27 mouse cellular contexts compared by ENCODE assay signal in genomic region chr13:9308863-9309262, GRCm38 (mm10).
"Had no signal": no experiment of that assay in that cellular context is flagged by ENCODE, and none has a peak within 500 bp of the region (broad histone marks: within the 10 kb centered on the region; RNA-seq: fewer than 3 reads in every experiment).

No protein-coding gene starts in this region.

- H3K4me3 ChIP-seq: gastrocnemius, adult 2 months; heart, embryonic 10.5 days; heart, embryonic 12.5 days; hindbrain, embryonic 10.5 days; hindbrain, embryonic 12.5 days; intestine, embryonic 15.5 days; limb, embryonic 13.5 days; limb, embryonic 15.5 days; liver, embryonic 12.5 days had no signal

- H3K9ac ChIP-seq: heart, embryonic 12.5 days; hindbrain, embryonic 12.5 days; hindbrain, embryonic 14.5 days; intestine, embryonic 15.5 days; limb, embryonic 13.5 days; limb, embryonic 15.5 days; liver, embryonic 12.5 days; liver, embryonic 14.5 days had no signal

- H3K27me3 ChIP-seq: heart, embryonic 12.5 days; hindbrain, embryonic 12.5 days; intestine, embryonic 15.5 days; limb, embryonic 13.5 days; limb, embryonic 15.5 days; liver, embryonic 12.5 days had no signal

- DNase-seq: gastrocnemius, adult 2 months; gastrocnemius, postnatal 10 days; gastrocnemius, postnatal 25 days; heart, adult 18-20 months; heart, postnatal 10 days; heart, postnatal 4 days; kidney, adult 18-20 months; kidney, adult 8-10 months; kidney, postnatal 10 days; kidney, postnatal 25 days; kidney, postnatal 4 days; layer of hippocampus, adult 9-11 months; layer of hippocampus, postnatal 36 days; left cerebral cortex, postnatal 4 days had no signal

- H3K36me3 ChIP-seq: heart, embryonic 10.5 days; heart, embryonic 12.5 days; hindbrain, embryonic 10.5 days; hindbrain, embryonic 12.5 days; intestine, embryonic 15.5 days; limb, embryonic 13.5 days; limb, embryonic 15.5 days; liver, embryonic 12.5 days had no signal

- H3K4me1 ChIP-seq: limb, embryonic 13.5 days; liver, embryonic 12.5 days had no signal

- H3K9me3 ChIP-seq: heart, embryonic 10.5 days; hindbrain, embryonic 10.5 days; hindbrain, embryonic 12.5 days; intestine, embryonic 15.5 days; limb, embryonic 13.5 days; limb, embryonic 15.5 days; liver, embryonic 12.5 days had no signal

- ATAC-seq: hindbrain, embryonic 16.5 days; inflammation-experienced regulatory T-cells, adult 6 months; intestine, embryonic 15.5 days; intestine, postnatal 0 days; liver, embryonic 12.5 days had no signal

- H3K27ac ChIP-seq: gastrocnemius, adult 2 months; heart, embryonic 10.5 days; hindbrain, embryonic 10.5 days; hindbrain, embryonic 12.5 days; hindbrain, embryonic 14.5 days; intestine, embryonic 15.5 days; limb, embryonic 13.5 days; limb, embryonic 15.5 days; liver, embryonic 12.5 days; liver, embryonic 14.5 days had no signal
